Mouse (Mus musculus) cortical plate, adult 2 months (tissue): ENCODE results near the gene Tbc1d1. TPM values are rescaled to one million over a fixed set of nuclear protein-coding genes. Genes with fewer than 3 reads are reported as not detected.
A peak's percentile ranks its signal among the peaks of the same experiment; 100 is the strongest.

Experiments used
- H3K27ac ChIP-seq: fragments of 200-500 bp; 2 replicates; pipeline ENCODE4 v1.5.1; 2012; ENCODE audit warnings: low read length, control low read depth, inconsistent platforms; ENCODE audit not compliant: insufficient read depth
- H3K4me1 ChIP-seq: fragments of 200-500 bp; 2 replicates; pipeline ENCODE4 v1.6.1; 2011; ENCODE audit warnings: low read length; ENCODE audit not compliant: control insufficient read depth, insufficient read depth
- H3K4me3 ChIP-seq: fragments of 200-500 bp; 2 replicates; pipeline ENCODE4 v1.5.1; 2011; ENCODE audit warnings: mild to moderate bottlenecking, low read length, control low read depth; ENCODE audit not compliant: insufficient read depth
- CTCF ChIP-seq: fragments of 200-500 bp; IDR thresholded peaks from 2 replicates; pipeline ENCODE4 v1.5.1; 2011; ENCODE audit warnings: mild to moderate bottlenecking, control low read depth, low read length; ENCODE audit not compliant: insufficient read depth; ENCODE audit errors: extremely low read depth
- POLR2A ChIP-seq: fragments of 200-500 bp; IDR thresholded peaks from 2 replicates; pipeline ENCODE4 v1.6.1; 2011; ENCODE audit warnings: mild to moderate bottlenecking, low read length, control low read depth; ENCODE audit not compliant: insufficient read depth; ENCODE audit errors: extremely low read depth
- polyA plus RNA-seq: library from polyadenylated mRNA; depleted of rRNA; stranded (reverse); fragments of >200 nt; gene quantifications from 2 replicates; pipeline ENCODE4 v1.2.3, GENCODE M21; 2012; rRNA removed

Gene Tbc1d1
- polyA plus RNA-seq, result 13.8 and 16.8 TPM in 2 replicates

GRCm38 (mm10) chr5:64155861-64156550 lies at the start of gene Tbc1d1:
Tbc1d1 (plus strand) TSS chr5:64156305.
- H3K4me1 ChIP-seq, result peaks cover 2% of the 10 kb centered on the region; the same call in 1 of the 2 replicates
- TF ChIP-seq POLR2A, result no peak
- TF ChIP-seq CTCF, result no peak
- H3K4me3 ChIP-seq, result no peak within 1 kb of the TSS
- H3K27ac ChIP-seq, result no peak within 1 kb of the TSS

DNA sequence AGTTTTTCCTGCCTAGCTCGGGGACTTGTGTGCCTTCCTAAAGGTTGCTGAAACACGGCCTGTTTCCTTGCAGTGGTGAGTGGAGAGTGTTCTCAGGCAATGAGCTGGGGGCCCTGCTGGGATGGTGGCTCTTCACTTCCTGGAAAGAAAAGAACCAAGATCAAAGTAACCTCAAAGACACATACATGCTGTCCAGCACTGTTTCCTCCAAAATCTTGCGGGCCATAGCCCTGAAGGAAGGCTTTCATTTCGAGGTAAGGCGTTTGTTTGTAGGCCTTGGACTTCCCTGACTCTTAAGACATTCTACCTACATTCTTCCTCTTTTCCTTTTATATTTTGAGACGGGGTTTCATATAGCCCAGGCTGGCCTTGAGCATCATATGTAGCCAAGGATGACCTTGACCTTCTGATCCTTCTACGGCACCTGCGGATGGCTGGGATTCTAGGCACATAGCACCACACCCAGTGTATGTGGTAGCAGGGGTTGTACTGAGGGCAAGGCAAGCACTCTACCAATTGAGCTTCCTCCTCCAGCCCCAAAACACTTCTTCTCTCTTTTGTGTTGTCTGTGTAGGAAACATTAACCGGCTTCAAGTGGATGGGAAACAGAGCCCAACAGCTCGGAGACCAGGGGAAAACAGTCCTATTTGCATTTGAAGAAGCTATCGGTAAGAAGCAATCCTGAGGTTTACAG lies 48.4 kb upstream of the Tbc1d1 start:
- no peaks in the 10 kb centered on the region for H3K4me1 ChIP-seq
- TF ChIP-seq CTCF, result no peak

DNA sequence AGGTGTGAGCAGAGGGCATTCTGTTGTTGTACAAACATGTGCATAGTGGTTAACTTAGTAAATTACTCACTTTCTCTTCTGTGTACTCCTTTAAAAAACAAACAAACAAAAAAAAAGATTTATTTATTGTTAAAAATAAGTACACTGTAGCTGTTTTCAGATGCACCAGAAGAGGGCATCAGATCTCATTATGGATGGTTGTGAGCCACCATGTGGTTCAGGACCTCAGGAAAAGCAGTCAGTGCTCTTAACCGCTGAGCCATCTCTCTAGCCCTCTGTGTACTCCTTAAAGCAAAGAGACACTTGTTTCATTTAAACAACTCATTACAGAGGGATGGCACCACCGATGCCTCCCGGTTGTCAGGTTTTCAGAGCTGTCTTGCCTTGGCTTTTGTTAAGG lies 46.9 kb upstream of the Tbc1d1 start:
- Histone ChIP-seq H3K4me3 (no peak overlapping the region), H3K27ac (no peak overlapping the region), H3K4me1 (no peaks in the 10 kb centered on the region)
- TF ChIP-seq CTCF (peak; percentile 20; the same call in 1 of the 2 replicates), POLR2A (no peak)

More for the DNA sequence above, 48.4 kb upstream of the Tbc1d1 start:
- no peak overlapping the region for H3K4me3 ChIP-seq
- no peak overlapping the region for H3K27ac ChIP-seq

GRCm38 (mm10) chr5:64112360-64112759 lies 43.7 kb upstream of the Tbc1d1 start:
- TF ChIP-seq CTCF, result no peak
- no peak for TF ChIP-seq POLR2A
- no peaks in the 10 kb centered on the region for H3K4me1 ChIP-seq
- no peak overlapping the region for H3K4me3 ChIP-seq
- H3K27ac ChIP-seq, result no peak overlapping the region

DNA sequence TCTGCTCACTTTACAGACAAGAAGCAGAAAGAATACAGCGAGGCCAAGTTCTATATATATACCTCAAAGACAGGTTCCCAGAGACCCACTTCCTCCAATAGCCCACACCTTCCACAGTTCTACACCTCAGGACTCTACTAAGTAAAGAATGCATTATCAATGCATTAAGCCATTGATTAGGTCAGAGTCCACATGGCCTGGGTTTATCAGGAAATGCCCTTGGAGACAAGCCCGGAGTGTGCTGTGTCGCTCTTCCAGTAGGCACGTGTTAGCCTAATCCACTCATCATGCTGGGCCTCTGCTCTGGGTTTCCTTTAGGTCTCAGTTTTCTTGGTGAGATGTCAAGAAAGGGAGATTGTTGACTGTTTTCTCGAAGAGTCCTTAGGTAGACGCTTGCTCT lies 41.9 kb upstream of the Tbc1d1 start:
- no peak overlapping the region for H3K27ac ChIP-seq
- H3K4me3 ChIP-seq, result no peak overlapping the region
- no peak for TF ChIP-seq POLR2A
- no peak for TF ChIP-seq CTCF
- H3K4me1 ChIP-seq, result no peaks in the 10 kb centered on the region

DNA sequence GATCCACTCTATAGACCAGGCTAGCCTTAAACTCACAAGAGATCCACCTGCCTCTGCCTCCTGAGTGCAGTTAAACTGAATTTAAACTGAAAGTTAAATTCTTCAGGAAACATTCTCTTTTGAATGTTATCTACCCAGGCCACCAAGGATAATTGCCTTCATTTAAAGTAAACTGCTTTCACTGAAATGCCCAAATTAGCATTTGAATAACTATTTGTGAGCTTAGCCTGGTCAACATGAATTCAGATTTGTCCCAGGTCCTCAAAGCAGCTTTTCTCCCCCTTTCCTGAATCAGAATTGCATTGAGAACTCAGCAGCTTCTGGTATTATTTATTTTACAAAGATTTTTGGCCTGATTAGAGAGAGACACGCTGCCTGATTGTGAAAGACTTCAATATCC lies 38.9 kb upstream of the Tbc1d1 start:
- Histone ChIP-seq H3K4me1 (no peaks in the 10 kb centered on the region), H3K27ac (no peak overlapping the region), H3K4me3 (no peak overlapping the region)
- TF ChIP-seq CTCF (no peak), POLR2A (no peak)

GRCm38 (mm10) chr5:64125783-64126182 lies 30.3 kb upstream of the Tbc1d1 start:
- Histone ChIP-seq H3K27ac (no peak overlapping the region), H3K4me3 (no peak overlapping the region), H3K4me1 (no peaks in the 10 kb centered on the region)
- TF ChIP-seq CTCF, result no peak
- TF ChIP-seq POLR2A, result no peak

- H3K27ac ChIP-seq, result no peak overlapping the region
- H3K4me3 ChIP-seq, result no peak overlapping the region
- TF ChIP-seq POLR2A (no peak), CTCF (no peak)
- no peaks in the 10 kb centered on the region for H3K4me1 ChIP-seq
These were observed 24.6 kb upstream of the Tbc1d1 start for GRCm38 (mm10) chr5:64131550-64131949.

DNA sequence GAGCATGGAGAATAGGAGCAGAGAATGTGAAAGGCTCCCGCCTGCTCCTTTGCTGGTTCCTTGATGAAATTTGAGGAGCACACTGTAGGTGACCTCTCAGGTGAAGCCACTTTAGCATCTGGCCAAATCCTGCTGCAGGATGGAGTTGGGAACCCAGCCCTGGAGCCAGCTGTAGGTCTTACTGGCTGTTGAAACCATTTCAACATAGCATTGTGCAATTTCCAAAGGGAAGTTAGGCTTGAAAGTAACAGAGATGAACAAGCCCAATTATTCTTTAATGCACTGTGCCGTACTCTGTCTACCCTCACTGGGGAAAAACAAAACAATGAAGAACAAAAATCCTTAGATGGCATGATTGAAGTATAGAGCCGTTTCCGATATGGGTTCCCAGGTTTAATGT lies 22.2 kb upstream of the Tbc1d1 start:
- no peak overlapping the region for H3K4me3 ChIP-seq
- H3K27ac ChIP-seq, result no peak overlapping the region
- TF ChIP-seq CTCF, result no peak
- no peak for TF ChIP-seq POLR2A
- no peaks in the 10 kb centered on the region for H3K4me1 ChIP-seq

DNA sequence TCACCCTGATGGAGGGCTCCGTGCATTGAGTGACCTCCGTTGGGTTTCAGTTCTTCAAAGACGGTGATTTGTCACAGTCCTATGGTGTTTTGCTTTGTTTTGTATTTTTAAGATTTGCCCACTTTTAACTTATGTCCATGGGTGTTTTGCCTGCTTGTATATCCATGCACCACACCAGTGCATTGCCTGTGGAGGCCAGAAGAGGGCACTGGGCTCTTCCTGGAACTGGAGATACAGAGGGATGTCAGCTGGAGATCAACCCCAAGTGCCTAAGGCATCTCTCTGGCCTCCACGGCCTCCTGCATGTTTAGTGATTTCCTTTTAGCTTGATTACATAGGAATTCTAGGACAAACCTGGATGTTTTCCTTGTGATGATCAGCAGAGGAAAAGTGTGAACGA lies 19.8 kb upstream of the Tbc1d1 start:
- TF ChIP-seq POLR2A (no peak), CTCF (peak; percentile 40)
- H3K4me1 ChIP-seq, result no peaks in the 10 kb centered on the region
- no peak overlapping the region for H3K27ac ChIP-seq
- no peak overlapping the region for H3K4me3 ChIP-seq
